Mouse (Mus musculus) thymus, postnatal 10 days (tissue): ENCODE results near the gene Fbp1.
"Not testable (repeated sequence)": the region's sequence is repeated elsewhere in the genome, so short reads cannot be mapped to it uniquely, and the experiment has no call there.

Experiments used
- DNase-seq, 2 experiments: peaks; one replicate each; pipeline ENCODE4 v3.0.0; 2021; ENCODE audit warnings: low spot score in 2 of 2

The Fbp1 gene

GRCm38 (mm10) chr13:62854666-62855065, 33.4 kb downstream of the Fbp1 start:
- peak; percentile 40 to 73 for DNase-seq

GRCm38 (mm10) chr13:62833341-62833740, 54.7 kb downstream of the Fbp1 start:
- DNase-seq: no peak

- DNase-seq: no peak
Observed at GRCm38 (mm10) chr13:62832239-62832638, 55.8 kb downstream of the Fbp1 start.

GRCm38 (mm10) chr13:62815705-62816104, 72.4 kb downstream of the Fbp1 start:
- DNase-seq: not testable (repeated sequence)
